Mouse (Mus musculus) kidney, adult 2 months (tissue): ENCODE results near the gene Rcor3. TPM values are rescaled to one million over a fixed set of nuclear protein-coding genes. Genes with fewer than 3 reads are reported as not detected.
A peak's percentile ranks its signal among the peaks of the same experiment; 100 is the strongest.

Source experiments
- DNase-seq: peaks from one replicate; pipeline ENCODE4 v3.0.0; 2021
- H3K27ac ChIP-seq: fragments of 200-500 bp; 2 replicates; pipeline ENCODE4 v1.5.1; 2012; ENCODE audit warnings: low read depth, low read length, control low read depth, inconsistent platforms; ENCODE audit not compliant: insufficient read depth
- H3K27me3 ChIP-seq: fragments of 200-500 bp; replicated peaks from 2 replicates; pipeline ENCODE4 v1.6.1; 2012; ENCODE audit warnings: mild to moderate bottlenecking, moderate library complexity, low read length, inconsistent platforms; ENCODE audit not compliant: control insufficient read depth, insufficient read depth
- H3K36me3 ChIP-seq: fragments of 200-500 bp; 2 replicates; pipeline ENCODE4 v1.6.1; 2012; ENCODE audit warnings: mild to moderate bottlenecking, moderate library complexity, low read length, inconsistent platforms; ENCODE audit not compliant: control insufficient read depth, insufficient read depth
- H3K4me1 ChIP-seq: fragments of 200-500 bp; 2 replicates; pipeline ENCODE4 v1.6.1; 2011; ENCODE audit warnings: low read length; ENCODE audit not compliant: control insufficient read depth, insufficient read depth
- H3K4me3 ChIP-seq: fragments of 200-500 bp; 2 replicates; pipeline ENCODE4 v1.5.1; 2011; ENCODE audit warnings: mild to moderate bottlenecking, low read depth, low read length, control low read depth; ENCODE audit not compliant: insufficient read depth
- CTCF ChIP-seq: fragments of 200-500 bp; conservative IDR thresholded peaks from 2 replicates; pipeline ENCODE4 v1.5.1; 2011; ENCODE audit warnings: low read depth, mild to moderate bottlenecking, control low read depth, low read length, moderate library complexity, mixed read lengths; ENCODE audit not compliant: insufficient read depth, insufficient read length
- POLR2A ChIP-seq: fragments of 200-500 bp; IDR thresholded peaks from one replicate; pipeline ENCODE4 v1.6.1; 2011; ENCODE audit warnings: low read depth, low read length, control low read depth
- WGBS: fragments of 180-500 bp; shearing (Covaris S2); methylation state at CpG from one replicate; pipeline ENCODE4 v1.1.7; 2018; 5-methylcytosine and 5-hydroxymethylcytosine counted together
- polyA plus RNA-seq: library from polyadenylated mRNA; depleted of rRNA; stranded (reverse); fragments of >200 nt; gene quantifications from 2 replicates; pipeline ENCODE4 v1.2.3, GENCODE M21; 2012

Rcor3 gene
- polyA plus RNA-seq, 1 experiment = 31.1 TPM

DNA sequence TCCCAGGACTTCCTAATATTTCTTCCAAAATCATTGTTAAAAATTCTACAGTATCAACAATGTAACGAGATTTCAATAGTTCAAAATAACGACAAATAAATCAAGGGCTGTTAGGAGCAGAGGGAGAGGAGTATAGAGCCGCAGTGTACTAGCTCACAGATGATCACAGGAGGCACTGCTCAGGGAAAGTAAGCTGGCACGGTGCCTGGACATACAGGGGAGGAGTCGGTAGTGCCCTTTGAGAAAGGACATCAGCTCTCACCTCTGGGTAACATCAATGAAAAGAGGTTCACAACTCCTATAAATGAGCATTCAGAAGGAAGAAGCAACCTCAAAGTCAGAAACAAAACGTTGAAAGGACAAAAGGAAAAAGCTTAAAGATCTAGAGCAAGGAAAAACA is 28.7 kb downstream of the Rcor3 start:
- Histone ChIP-seq H3K4me3 (no peak overlapping the region), H3K36me3 (peaks cover 3% of the 10 kb centered on the region), H3K4me1 (peaks cover 4% of the 10 kb centered on the region; the same call in 1 of the 2 replicates), H3K27me3 (no peaks in the 10 kb centered on the region), H3K27ac (no peak overlapping the region)
- 37% methylated on average over 6 of the region's 6 CpGs for WGBS
- TF ChIP-seq CTCF (no peak), POLR2A (no peak)
- DNase-seq = peak; percentile 81

GRCm38 (mm10) chr1:192107352-192107751 is 30.5 kb downstream of the Rcor3 start:
- peaks cover 16% of the 10 kb centered on the region for H3K4me1 ChIP-seq
- DNase-seq = peak; percentile 68

DNA sequence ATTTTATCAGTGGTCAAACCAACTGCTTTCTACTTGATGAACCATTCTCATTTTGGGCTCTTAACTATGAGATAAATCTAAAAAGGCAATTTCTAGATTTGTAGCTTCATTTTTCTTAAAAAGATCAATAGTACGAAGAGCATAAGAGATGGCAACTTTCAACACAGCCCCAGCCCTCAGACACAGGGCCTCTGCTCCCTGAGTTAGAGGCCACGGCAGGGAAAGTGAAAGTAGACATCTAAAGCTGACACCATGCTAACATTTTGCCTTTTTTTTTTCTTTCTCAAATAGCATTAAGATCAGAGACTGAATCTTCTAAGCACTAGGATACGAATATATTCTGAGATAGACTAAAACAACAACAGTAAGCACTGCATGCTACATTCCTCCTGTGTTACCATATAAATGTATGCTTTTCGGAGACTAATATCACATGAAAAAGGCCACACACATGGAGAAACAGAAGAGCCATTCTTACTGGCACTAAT is 31.9 kb downstream of the Rcor3 start:
- H3K27me3 ChIP-seq = no peaks in the 10 kb centered on the region
- no peak for TF ChIP-seq CTCF
- no peak for TF ChIP-seq POLR2A
- H3K36me3 ChIP-seq = no peaks in the 10 kb centered on the region; the same call in 1 of the 2 replicates
- WGBS = 86% methylated on average over 4 of the region's 4 CpGs
- DNase-seq = no peak
- peaks cover 17% of the 10 kb centered on the region for H3K4me1 ChIP-seq
- no peak overlapping the region for H3K27ac ChIP-seq
- no peak overlapping the region for H3K4me3 ChIP-seq

More at GRCm38 (mm10) chr1:192107352-192107751, 30.5 kb downstream of the Rcor3 start:
- no peak overlapping the region for H3K4me3 ChIP-seq
- TF ChIP-seq POLR2A (no peak), CTCF (peak; percentile 85)
- WGBS = 10% methylated on average over 2 of the region's 2 CpGs
- peaks cover 2% of the 10 kb centered on the region; the same call in 1 of the 2 replicates for H3K36me3 ChIP-seq
- H3K27me3 ChIP-seq = no peaks in the 10 kb centered on the region
- no peak overlapping the region for H3K27ac ChIP-seq

DNA sequence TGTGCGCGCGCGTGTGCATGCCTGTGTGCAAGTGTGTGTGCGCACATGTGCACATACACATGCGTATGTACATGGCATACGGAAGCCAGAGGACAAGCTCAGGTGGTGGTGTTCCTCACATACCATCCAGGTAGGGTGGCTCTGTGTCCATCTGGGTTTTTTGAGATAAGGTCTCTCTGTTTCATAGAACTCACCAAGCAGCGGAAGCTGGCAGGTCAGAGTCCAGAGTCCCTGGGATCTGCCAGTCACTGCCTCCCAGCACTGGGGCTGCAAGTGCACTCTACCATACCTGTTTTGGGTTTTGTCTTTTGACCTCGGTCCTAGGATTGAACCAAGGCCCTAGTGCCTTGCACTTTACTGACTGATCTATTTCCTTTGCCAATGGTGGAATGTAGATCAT is 33.8 kb downstream of the Rcor3 start:
- Histone ChIP-seq H3K4me3 (no peak overlapping the region), H3K4me1 (peaks cover 17% of the 10 kb centered on the region), H3K36me3 (no peaks in the 10 kb centered on the region; the same call in 1 of the 2 replicates), H3K27me3 (no peaks in the 10 kb centered on the region), H3K27ac (peak overlapping the region; percentile 88)
- 86% methylated on average over 9 of the region's 9 CpGs for WGBS
- peak; percentile 91 for DNase-seq
- TF ChIP-seq POLR2A (no peak), CTCF (no peak)

DNA sequence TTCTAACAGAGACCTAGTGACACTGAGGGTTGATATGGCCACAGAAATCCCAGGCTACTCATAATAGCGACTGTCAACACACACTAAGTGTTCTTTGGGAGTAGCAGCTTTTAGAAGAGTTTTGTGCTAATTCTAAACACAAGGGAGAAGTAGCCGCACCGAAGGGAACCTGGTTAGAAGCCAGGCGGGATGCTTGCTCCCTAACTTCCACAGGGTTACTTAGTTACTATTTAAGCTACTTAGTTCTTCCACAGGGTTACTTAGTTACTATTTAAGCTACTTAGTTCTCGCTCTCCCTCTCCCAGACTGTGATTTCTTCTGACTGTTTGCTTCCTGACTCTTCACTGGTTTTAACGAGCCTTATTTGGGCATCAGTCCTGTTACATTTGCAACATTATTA is 34.7 kb downstream of the Rcor3 start:
- no peak for TF ChIP-seq CTCF
- no peak for TF ChIP-seq POLR2A
- 33% methylated on average over 6 of the region's 6 CpGs for WGBS
- peak; percentile 83 for DNase-seq
- H3K36me3 ChIP-seq = no peaks in the 10 kb centered on the region; the same call in 1 of the 2 replicates
- no peak overlapping the region for H3K4me3 ChIP-seq
- H3K4me1 ChIP-seq = peaks cover 17% of the 10 kb centered on the region
- H3K27me3 ChIP-seq = no peaks in the 10 kb centered on the region
- H3K27ac ChIP-seq = peak overlapping the region; percentile 67

DNA sequence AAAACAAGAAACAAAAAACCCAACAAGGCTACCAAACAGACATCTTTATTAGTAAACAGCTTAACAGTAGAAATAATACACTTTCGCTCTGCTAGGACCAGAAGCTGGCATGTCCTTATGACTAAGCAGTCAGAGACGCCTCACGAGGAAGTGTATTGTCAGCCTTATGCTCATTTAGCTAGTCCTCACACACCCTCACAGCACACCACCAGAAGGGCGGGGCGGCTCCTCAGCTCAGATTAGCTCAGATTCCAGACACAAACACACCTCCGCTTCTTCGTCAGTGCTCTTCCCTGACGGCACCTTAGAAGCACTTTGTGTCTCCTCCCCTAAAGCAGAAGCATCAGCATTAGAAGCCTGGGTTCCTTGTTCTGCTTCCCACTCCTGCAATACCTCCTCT is 36.5 kb downstream of the Rcor3 start:
- no peaks in the 10 kb centered on the region; the same call in 1 of the 2 replicates for H3K36me3 ChIP-seq
- no peak for DNase-seq
- H3K4me1 ChIP-seq = peaks cover 17% of the 10 kb centered on the region
- H3K4me3 ChIP-seq = no peak overlapping the region
- WGBS = 82% methylated on average over 8 of the region's 8 CpGs
- H3K27me3 ChIP-seq = no peaks in the 10 kb centered on the region
- no peak overlapping the region for H3K27ac ChIP-seq
- no peak for TF ChIP-seq CTCF
- no peak for TF ChIP-seq POLR2A

- TF ChIP-seq CTCF (no peak), POLR2A (no peak)
- Histone ChIP-seq H3K4me1 (peaks cover 17% of the 10 kb centered on the region), H3K36me3 (no peaks in the 10 kb centered on the region; the same call in 1 of the 2 replicates), H3K27me3 (no peaks in the 10 kb centered on the region), H3K4me3 (no peak overlapping the region), H3K27ac (no peak overlapping the region)
- 91% methylated on average over 11 of the region's 11 CpGs for WGBS
- no peak for DNase-seq
Measured at GRCm38 (mm10) chr1:192100742-192101141, 37.1 kb downstream of the Rcor3 start.

DNA sequence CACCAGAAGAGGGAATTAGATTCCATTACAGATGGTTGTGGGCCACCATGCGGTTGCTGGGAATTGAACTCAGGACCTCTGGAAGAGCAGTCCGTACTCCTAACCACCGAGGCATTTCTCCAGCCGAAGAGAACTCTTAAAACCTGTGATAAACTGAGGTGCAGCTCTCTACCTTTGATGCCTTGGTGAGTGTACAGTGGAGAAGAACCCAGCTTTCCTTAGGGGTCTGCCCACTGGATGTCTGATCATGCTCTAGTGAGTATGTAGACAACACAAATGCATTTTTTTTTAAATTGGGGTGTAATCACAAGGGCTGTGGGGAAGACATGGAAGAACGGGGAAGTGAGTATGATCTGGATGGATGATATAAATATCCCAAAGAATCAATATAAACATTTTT is 42.2 kb downstream of the Rcor3 start:
- Histone ChIP-seq H3K27me3 (no peaks in the 10 kb centered on the region), H3K4me1 (peaks cover 9% of the 10 kb centered on the region), H3K36me3 (no peaks in the 10 kb centered on the region; the same call in 1 of the 2 replicates), H3K4me3 (no peak overlapping the region), H3K27ac (no peak overlapping the region)
- 90% methylated on average over 5 of the region's 5 CpGs for WGBS
- no peak for DNase-seq
- no peak for TF ChIP-seq POLR2A
- no peak for TF ChIP-seq CTCF
